Mouse (Mus musculus) cerebellum, adult 9-11 months (tissue): ENCODE measurements around the gene Pnck.

Experiments
- DNase-seq: peaks from one replicate; pipeline ENCODE4 v3.0.0; 2022

The Pnck gene

DNA sequence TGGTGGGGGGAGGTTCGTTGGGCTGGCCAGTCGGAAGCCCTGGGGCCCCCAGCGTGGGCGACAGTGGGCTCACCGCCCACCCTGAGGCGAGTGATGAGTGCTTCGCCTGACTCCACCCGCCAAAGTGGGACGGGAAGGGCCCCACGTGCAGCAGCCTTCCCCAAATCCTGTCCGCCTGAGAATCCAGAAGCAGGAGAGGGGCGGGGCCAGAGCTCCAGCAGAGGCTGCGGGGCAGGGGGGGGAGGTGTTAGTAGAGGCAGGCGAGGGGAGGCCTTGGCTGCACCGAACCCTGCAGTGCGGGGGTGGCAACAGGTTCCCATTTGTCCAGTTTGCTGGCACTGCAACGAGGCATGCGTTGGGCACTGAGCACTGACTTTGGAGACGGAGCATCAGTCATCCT is 22.5 kb downstream of the Pnck start:
- no peak for DNase-seq

DNA sequence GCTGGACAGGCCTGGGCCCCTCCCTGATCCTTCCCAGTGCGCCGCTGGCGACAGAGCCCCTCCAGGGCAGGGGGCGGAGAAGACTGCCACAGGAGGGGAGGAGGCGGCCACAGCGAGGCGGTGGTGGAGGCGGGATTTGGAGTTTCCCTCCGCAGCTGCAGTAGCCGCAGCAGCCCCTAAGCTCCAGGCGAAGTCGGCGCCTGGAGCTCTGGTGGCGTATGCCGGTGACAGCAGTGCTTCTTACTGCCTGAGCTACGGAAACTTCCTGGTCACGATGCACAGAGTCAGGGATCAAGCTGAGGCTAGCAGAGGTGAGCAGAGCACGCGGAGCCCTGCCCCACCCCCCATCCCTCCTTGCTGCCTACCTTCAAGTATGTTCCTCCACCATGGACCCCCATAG is 24.5 kb downstream of the Pnck start:
- no peak for DNase-seq

DNA sequence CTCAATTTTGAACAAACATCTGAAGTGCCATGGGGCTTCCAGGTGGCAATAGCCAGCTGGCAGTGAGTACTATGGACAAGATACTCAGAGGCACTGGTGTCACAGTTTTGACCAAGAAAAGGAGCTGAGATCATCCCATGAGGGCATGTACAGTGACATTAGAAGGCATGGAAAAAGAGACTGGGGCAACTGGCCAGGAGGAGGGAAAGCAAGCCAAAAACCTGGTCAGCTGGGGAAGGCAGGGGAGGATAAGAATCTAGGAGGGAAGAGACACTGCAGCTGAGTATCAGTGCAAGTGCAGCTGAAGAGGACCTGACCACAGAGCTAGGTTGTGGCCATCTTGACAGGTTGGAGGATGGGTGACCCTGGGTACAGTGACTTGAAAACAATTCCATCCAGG is 32.9 kb downstream of the Pnck start:
- no peak for DNase-seq

DNA sequence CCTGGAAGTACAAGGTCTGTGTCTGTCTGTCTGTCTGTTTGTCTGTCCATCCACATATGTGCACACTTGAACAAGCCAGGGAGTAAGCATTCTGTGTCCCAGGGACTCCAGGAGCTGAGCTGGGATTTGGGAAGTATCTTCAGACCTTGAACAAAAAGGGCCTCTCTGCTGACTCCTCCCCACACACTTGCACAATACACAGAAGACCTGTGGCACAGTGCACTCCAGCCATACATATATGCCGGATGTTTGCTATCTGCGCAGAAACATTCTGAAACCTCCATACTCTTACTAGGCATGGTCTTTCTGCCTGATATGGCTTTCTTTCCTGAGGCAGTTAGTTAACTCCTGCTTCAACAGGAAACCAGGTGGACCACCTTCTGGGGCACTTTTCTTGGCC is 40.0 kb downstream of the Pnck start:
- no peak for DNase-seq

DNA sequence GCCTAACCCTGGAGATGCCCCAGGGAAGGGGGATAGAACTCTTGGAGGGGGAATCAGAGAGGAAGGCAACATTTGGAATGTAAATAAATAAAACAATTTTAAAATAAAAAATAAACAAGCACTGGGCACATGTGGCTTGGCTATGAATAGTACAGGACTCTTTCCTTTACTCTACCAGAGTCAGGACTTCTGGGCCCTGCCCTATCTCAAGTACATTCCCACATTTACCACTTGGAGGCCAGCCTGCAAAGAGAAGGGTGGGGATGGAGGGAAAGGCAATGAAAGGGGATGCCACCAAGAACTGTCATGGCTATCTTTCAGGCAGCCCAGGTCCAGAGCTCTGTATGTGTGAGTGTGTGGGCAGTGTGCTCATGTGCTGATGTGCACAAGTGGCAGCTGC is 40.5 kb downstream of the Pnck start:
- no peak for DNase-seq

DNA sequence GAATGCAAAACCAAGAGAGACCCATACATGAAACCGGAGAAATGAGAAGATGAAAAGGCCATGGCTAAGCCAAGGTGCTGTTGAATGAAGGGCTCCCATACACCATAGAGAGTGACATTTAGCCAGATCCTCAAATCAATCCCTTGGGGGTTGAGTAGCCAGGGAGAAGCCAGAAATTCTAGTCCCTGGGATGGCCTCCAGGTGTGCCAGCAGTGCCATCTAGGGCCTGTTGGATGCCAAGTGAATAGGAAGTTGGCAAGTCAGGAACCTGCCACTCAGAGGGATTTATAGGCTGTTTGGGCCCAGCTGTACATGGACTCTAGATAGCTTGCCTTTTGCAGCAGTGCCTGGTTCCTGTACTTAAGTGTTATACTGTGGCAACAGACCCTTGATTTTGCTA is 44.0 kb downstream of the Pnck start:
- no peak for DNase-seq

DNA sequence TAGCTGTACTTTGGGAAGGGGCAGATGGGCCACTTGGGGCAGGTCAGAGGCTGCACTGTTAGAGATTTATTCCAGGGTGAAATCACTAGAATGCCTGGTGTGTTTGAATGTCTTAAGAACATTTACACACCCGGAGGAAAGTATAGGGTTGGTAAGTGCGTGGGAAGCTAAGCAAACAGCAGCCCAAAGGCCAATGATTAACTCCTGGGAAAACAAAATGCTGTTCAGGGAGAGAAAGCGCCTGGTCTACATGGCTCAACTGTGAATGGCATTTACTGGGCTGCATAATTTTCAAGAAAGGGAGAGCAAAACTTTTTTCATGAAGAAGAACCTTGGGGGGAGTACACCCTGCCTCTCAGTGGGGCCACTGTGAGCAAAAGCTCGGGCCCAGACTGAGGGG is 46.3 kb downstream of the Pnck start:
- no peak for DNase-seq
